Mouse (Mus musculus) hindbrain, embryonic 16.5 days (tissue): ENCODE measurements at regions not wholly inside any gene's neighbourhood (a gene's known extent, or its start where the extent isn't known, plus 50 kb on each side); places are given as distances from the start of the nearest gene placed in this dataset.

ENCODE experiments used
- ATAC-seq: fragments of 200-750 bp; cut with Nextera tagmentation; 2 replicates; pipeline ENCODE4 v1.8.0; 2017; ENCODE audit warnings: moderate TSS enrichment, moderate library complexity
- H3K27ac ChIP-seq: fragments of 300-500 bp; sonication (generic); 2 replicates; pipeline ENCODE4 v1.5.1; 2014; ENCODE audit warnings: low read depth, mild to moderate bottlenecking, control low read depth, low read length, moderate library complexity
- H3K27me3 ChIP-seq: fragments of 300-500 bp; sonication (generic); replicated peaks from 2 replicates; pipeline ENCODE4 v1.6.1; 2014; ENCODE audit warnings: low read length; ENCODE audit not compliant: control insufficient read depth, insufficient read depth
- H3K36me3 ChIP-seq: fragments of 300-500 bp; sonication (generic); 2 replicates; pipeline ENCODE4 v1.6.1; 2014; ENCODE audit warnings: mild to moderate bottlenecking, low read length, moderate library complexity, mixed read lengths; ENCODE audit not compliant: control insufficient read depth, insufficient read depth
- H3K4me1 ChIP-seq: fragments of 300-500 bp; sonication (generic); 2 replicates; pipeline ENCODE4 v1.6.1; 2014; ENCODE audit warnings: low read depth, low read length; ENCODE audit not compliant: control insufficient read depth, insufficient read depth
- H3K4me2 ChIP-seq: fragments of 300-500 bp; sonication (generic); 2 replicates; pipeline ENCODE4 v1.6.1; 2014; ENCODE audit warnings: mild to moderate bottlenecking, low read length, control low read depth, moderate library complexity
- H3K4me3 ChIP-seq: fragments of 300-500 bp; sonication (generic); 2 replicates; pipeline ENCODE4 v1.5.1; 2014; ENCODE audit warnings: mild to moderate bottlenecking, low read length, control low read depth, moderate library complexity
- H3K9ac ChIP-seq: fragments of 300-500 bp; sonication (generic); 2 replicates; pipeline ENCODE4 v1.6.1; 2014; ENCODE audit warnings: low read depth, mild to moderate bottlenecking, control low read depth, low read length, moderate library complexity
- H3K9me3 ChIP-seq: fragments of 300-500 bp; sonication (generic); 2 replicates; pipeline ENCODE4 v1.6.1; 2014; ENCODE audit warnings: mild to moderate bottlenecking, low read length, moderate library complexity; ENCODE audit not compliant: control insufficient read depth
- WGBS: fragments of 180-500 bp; shearing (Covaris S2); extraction: QIAGEN DNeasy Blood & Tissue Kit; methylation state at CpG from one replicate; pipeline ENCODE4 v1.1.7; 2014; 5-methylcytosine and 5-hydroxymethylcytosine counted together

GRCm38 (mm10) chr12:51190754-51191153 is 157.1 kb upstream of the G2e3 start:
- Histone ChIP-seq H3K9me3 (no peaks in the 10 kb centered on the region), H3K4me1 (no peaks in the 10 kb centered on the region), H3K4me2 (no peak overlapping the region), H3K27ac (no peak overlapping the region), H3K4me3 (no peak overlapping the region), H3K36me3 (no peaks in the 10 kb centered on the region), H3K27me3 (no peaks in the 10 kb centered on the region), H3K9ac (no peak overlapping the region)
- 14% methylated on average over 1 of the region's 1 CpGs for WGBS
- no peak for ATAC-seq

DNA sequence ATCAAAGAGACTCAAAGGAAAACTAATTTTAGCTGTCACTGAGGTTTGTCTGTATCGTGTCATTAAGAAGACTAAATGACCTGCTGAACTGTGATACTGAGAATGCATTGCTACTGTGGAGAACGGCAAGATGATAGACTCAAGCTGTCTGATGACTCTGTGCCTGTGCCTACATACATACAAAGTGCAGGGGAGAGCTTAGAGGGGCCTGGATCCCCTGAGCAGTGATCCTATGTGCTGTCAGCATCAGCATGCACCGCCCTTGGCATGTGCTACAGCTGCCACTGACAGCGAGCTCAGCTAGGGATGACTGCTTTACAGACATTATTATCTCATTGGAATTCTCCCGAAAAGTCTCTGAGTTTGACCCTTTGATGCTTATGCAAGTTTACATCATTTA is 157.7 kb upstream of the G2e3 start:
- Histone ChIP-seq H3K27ac (no peak overlapping the region), H3K27me3 (no peaks in the 10 kb centered on the region), H3K36me3 (no peaks in the 10 kb centered on the region), H3K9me3 (no peaks in the 10 kb centered on the region), H3K4me2 (no peak overlapping the region), H3K4me1 (no peaks in the 10 kb centered on the region), H3K9ac (no peak overlapping the region), H3K4me3 (no peak overlapping the region)
- WGBS = 53% methylated on average over 5 of the region's 5 CpGs
- no peak for ATAC-seq

GRCm38 (mm10) chr12:51188229-51188628 is 159.6 kb upstream of the G2e3 start:
- Histone ChIP-seq H3K9me3 (no peaks in the 10 kb centered on the region), H3K27me3 (no peaks in the 10 kb centered on the region), H3K4me1 (no peaks in the 10 kb centered on the region), H3K27ac (no peak overlapping the region), H3K36me3 (no peaks in the 10 kb centered on the region), H3K9ac (no peak overlapping the region), H3K4me2 (no peak overlapping the region), H3K4me3 (no peak overlapping the region)
- ATAC-seq = peak; percentile 88

DNA sequence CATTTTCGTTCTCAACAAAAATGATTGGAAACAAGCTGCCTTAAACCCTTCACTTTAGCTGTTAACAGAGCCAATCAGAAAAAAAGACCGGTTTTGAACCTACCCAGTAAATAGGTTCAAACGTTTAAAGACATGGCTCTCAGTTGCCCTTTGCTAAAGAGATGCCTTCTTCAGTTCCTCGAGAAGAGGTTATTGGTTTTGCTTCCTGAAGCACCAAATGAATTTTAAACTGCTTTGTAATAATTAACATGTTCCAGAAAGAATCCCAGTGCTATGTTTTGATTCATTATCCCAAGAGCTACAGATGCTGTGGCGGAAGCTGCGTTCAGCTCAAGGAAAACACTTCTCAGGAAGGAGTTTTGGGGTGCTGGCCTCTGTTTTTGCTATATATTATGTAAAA is 160.1 kb upstream of the G2e3 start:
- H3K4me1 ChIP-seq = no peaks in the 10 kb centered on the region
- no peak overlapping the region for H3K9ac ChIP-seq
- H3K27ac ChIP-seq = no peak overlapping the region
- H3K4me3 ChIP-seq = no peak overlapping the region
- H3K4me2 ChIP-seq = no peak overlapping the region
- ATAC-seq = no peak
- WGBS = 62% methylated on average over 6 of the region's 6 CpGs
- no peaks in the 10 kb centered on the region for H3K36me3 ChIP-seq
- H3K9me3 ChIP-seq = no peaks in the 10 kb centered on the region
- H3K27me3 ChIP-seq = no peaks in the 10 kb centered on the region

GRCm38 (mm10) chr12:51185751-51186150 is 162.1 kb upstream of the G2e3 start:
- no peak overlapping the region for H3K9ac ChIP-seq
- H3K4me3 ChIP-seq = no peak overlapping the region
- H3K4me2 ChIP-seq = no peak overlapping the region
- no peak overlapping the region for H3K27ac ChIP-seq
- H3K9me3 ChIP-seq = no peaks in the 10 kb centered on the region
- no peaks in the 10 kb centered on the region for H3K27me3 ChIP-seq
- ATAC-seq = peak; percentile 79
- no peaks in the 10 kb centered on the region for H3K4me1 ChIP-seq
- 66% methylated on average over 8 of the region's 8 CpGs for WGBS
- H3K36me3 ChIP-seq = no peaks in the 10 kb centered on the region

DNA sequence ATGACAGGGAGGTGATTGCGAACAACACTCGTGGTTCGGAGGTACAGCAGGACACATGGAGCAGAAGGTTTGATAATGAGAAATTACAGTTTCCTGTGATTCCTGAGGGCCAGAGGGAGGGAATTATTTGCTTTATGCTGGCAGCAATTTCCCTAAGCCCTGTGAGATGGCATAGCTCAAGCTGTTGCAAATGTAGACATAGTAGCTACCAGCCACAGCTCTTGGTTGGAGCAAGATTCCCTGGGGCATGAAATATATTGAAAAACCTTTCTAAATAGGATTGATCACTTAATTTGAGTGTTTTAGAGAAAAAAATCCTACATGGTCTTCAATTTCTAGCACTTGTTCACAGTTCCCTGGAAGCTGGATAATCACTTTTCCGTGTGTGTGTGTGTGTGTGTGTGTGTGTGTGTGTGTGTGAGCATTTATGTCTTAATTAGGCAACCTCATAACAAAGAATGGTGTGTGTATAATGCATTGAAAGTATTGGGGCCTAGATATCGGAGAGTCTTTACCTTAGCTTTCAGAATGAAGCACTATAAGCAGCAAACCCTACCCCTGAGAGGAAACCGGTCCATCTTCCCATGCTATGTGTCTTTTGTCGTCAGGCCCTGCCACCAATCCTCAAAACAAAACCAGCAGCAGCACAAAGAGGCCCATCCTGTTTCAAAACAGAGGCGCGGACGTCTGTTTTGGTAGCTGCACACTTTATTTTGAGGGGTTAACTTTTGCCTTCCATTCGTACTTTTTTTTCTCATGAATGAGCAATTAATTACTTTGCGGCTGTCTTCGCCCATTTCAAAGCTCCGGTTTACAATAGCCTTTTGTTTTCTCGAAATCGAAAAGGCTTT is 172.7 kb upstream of the G2e3 start:
- Histone ChIP-seq H3K9me3 (no peaks in the 10 kb centered on the region), H3K27me3 (no peaks in the 10 kb centered on the region), H3K36me3 (no peaks in the 10 kb centered on the region), H3K4me1 (peaks cover 4% of the 10 kb centered on the region), H3K27ac (no peak overlapping the region), H3K4me2 (peak overlapping the region; percentile 28), H3K9ac (0 out of 2 replicates have a peak overlapping the region, but pooled peaks have one; percentile 2), H3K4me3 (no peak overlapping the region; the same call in 1 of the 2 replicates)
- peak; percentile 60; the same call in 1 of the 2 replicates for ATAC-seq
- 24% methylated on average over 16 of the region's 16 CpGs for WGBS

DNA sequence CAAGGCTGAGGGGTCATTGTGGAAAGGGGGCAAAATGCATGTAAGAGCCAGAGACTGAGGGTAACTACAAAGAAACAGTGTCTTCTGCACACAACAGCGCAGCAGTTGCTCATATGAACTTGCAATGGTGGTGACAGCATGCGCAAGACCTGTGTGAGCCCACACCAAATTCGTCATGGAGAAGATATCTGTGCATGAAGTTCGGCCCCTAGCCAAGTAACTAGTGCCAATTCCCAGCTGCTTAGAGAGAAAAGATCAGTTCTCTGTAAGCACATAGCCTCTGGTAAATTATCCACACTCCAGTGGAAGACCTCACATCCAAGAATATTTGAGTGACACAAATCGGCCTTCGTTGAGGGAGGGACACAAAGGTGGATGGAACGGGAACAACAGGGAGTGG is 182.7 kb upstream of the G2e3 start:
- Histone ChIP-seq H3K4me1 (no peaks in the 10 kb centered on the region), H3K4me3 (no peak overlapping the region), H3K27me3 (no peaks in the 10 kb centered on the region), H3K36me3 (no peaks in the 10 kb centered on the region), H3K9me3 (peaks cover 7% of the 10 kb centered on the region), H3K27ac (no peak overlapping the region), H3K4me2 (no peak overlapping the region), H3K9ac (no peak overlapping the region)
- no peak for ATAC-seq
- 86% methylated on average over 7 of the region's 7 CpGs for WGBS

DNA sequence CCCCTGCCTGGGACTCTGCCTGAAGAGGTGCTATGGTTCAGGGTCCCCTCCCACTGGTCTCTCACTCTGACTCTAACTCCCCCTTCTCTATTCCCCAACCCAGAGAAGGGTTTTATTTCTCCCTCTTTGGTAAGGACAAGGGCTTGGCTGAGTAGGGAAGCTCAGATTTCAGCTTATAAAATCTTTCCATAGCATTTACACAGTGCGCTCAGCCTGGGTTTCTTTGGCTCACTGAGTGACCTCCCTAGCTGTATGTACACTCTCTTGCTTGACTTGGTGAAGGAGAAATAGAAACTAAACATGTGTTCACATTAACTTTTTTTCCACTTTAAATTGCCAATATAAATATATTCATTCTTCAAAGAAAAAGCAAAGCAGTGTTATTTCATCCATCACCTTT is 186.9 kb upstream of the G2e3 start:
- Histone ChIP-seq H3K27me3 (no peaks in the 10 kb centered on the region), H3K4me1 (no peaks in the 10 kb centered on the region), H3K4me3 (no peak overlapping the region), H3K4me2 (no peak overlapping the region), H3K27ac (no peak overlapping the region), H3K36me3 (no peaks in the 10 kb centered on the region), H3K9me3 (peaks cover 7% of the 10 kb centered on the region), H3K9ac (no peak overlapping the region)
- no peak for ATAC-seq
- WGBS = 79% methylated on average over 1 of the region's 1 CpGs

- H3K4me2 ChIP-seq = no peak overlapping the region
- no peak overlapping the region for H3K27ac ChIP-seq
- ATAC-seq = no peak
- H3K9ac ChIP-seq = no peak overlapping the region
- peaks cover 6% of the 10 kb centered on the region for H3K9me3 ChIP-seq
- 39% methylated on average over 1 of the region's 1 CpGs for WGBS
- H3K27me3 ChIP-seq = no peaks in the 10 kb centered on the region
- H3K36me3 ChIP-seq = no peaks in the 10 kb centered on the region
- no peaks in the 10 kb centered on the region for H3K4me1 ChIP-seq
- H3K4me3 ChIP-seq = no peak overlapping the region
These were observed 187.7 kb upstream of the G2e3 start for GRCm38 (mm10) chr12:51160122-51160521.
